Mouse (Mus musculus) activated CD4-positive, CD25-positive, alpha-beta regulatory T cell, adult 4 months (primary cell): ENCODE data around the gene Ugt1a6b. TPM values are rescaled to one million over a fixed set of nuclear protein-coding genes. Genes with fewer than 3 reads are reported as not detected.
"Not testable (repeated sequence)": the region's sequence is repeated elsewhere in the genome, so short reads cannot be mapped to it uniquely, and the experiment has no call there.

Experiments
- ATAC-seq: one replicate; pipeline ENCODE4 v1.8.0; 2017
- polyA plus RNA-seq, 2 experiments: library from polyadenylated mRNA; unstranded; fragments of 100-300 nt; shearing (Covaris generic); gene quantifications; one replicate each; pipeline ENCODE4 v1.2.1; 2017

The Ugt1a6b gene
- polyA plus RNA-seq, 2 experiments from 2014 or later: not detected

DNA sequence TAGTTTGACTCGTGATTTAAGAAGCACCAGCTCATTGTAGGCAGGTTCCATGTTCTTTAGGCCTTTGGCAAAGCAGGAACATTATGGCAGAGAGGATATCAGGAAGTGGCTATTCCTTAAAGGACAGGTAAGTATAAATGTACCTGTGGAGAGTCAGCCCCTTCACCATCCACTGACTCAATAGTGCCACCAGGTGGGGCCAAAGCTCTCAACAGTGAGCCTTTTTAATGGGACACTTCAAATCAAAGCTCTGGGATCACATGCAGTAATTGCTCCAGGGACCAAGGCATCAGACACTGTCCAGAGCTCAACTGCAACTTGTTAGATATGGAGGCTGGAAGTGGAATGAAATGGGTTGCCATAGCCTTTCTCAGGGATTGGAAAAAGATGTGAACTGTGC, 18.5 kb downstream of the Ugt1a6b start:
- not testable (repeated sequence) for ATAC-seq

DNA sequence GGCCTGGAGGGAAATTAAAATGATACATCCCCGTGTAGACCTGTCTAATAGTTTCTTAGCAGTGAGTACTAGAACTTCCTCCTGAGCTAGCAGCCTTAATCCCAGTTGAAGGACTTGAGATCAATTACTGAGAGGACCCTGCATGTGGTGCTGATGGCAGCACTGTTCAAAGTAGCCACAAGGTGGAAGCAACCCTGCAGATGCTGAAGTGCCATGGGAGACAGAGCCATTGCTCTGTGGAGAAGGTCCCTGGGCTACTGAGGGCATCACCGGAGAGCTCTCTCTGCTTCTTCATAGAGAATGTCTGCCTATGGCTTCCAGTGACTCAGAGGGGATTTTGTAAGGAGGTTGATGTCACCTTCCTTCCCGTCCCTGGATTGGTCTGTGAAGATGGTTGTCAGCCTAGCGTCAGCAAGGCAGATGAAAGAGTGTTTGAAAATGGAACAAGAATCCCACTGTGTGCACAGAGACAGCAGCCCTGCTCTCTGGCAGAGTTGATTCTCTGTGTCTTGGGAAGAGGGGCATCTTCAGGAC, 22.8 kb downstream of the Ugt1a6b start:
- not testable (repeated sequence) for ATAC-seq

DNA sequence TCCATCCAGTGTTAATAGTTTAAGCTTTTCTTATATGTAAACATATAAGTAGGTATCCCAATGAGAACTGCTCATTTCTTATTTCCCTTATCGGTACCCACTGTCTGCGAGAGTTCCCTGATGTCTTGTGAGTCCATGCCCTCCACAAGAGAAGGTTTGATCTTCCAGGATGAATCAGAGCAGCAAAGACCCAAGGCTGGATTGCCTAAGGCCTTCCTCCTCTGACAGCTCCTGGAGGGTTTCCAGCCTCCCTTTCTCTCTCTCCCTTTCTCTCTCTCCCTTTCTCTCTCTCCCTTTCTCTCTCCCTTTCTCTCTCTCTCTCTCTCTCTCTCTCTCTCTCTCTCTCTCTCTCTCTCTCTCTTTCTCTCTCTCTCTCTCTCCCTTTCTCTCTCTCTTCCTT, 26.0 kb downstream of the Ugt1a6b start:
- not testable (repeated sequence) for ATAC-seq

DNA sequence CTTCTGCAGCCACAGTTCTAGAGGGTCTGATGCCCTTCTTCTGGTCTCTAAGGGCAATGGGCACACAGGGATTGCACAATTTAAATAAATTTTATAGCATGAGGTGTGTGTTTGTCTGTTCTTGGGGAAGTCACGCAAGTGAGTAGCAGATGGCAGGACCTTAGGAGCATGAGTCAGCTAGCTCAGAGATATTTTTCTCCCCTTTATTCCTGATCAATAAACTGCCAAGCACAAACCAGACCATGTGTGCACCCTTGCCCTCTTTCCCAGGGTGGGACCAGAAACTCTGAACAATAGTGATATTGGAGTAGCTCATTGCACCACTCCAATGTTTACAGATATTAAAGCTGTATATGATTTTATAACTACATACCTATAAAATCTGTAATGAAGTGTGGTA, 27.2 kb downstream of the Ugt1a6b start:
- ATAC-seq: not testable (repeated sequence)

DNA sequence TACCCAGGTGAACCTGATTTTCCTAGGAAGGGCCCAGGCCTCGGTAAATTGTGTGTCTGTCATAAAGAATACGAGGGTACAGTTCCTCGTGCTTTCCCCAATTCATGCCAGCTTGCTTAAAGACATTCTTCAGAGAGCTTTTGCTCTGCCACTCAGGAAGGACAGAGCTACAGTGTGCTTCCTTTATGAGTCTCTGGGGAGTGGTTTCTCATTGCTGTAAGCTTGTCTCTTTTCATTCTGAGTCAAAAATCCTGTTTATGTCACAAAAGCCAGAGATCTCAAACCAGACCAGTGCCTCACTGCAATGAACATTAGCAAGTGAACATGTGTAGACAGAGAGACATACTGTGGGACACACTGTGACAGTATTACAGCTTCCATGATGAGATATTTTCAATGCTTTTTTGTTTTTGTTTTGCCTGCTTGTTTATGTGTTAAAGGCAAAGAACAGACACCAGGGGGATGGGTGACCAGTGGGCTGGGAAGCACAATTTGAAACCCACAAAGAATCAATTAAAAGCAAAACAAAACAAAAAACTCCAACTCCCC, 30.9 kb downstream of the Ugt1a6b start:
- peak; percentile 14 for ATAC-seq

DNA sequence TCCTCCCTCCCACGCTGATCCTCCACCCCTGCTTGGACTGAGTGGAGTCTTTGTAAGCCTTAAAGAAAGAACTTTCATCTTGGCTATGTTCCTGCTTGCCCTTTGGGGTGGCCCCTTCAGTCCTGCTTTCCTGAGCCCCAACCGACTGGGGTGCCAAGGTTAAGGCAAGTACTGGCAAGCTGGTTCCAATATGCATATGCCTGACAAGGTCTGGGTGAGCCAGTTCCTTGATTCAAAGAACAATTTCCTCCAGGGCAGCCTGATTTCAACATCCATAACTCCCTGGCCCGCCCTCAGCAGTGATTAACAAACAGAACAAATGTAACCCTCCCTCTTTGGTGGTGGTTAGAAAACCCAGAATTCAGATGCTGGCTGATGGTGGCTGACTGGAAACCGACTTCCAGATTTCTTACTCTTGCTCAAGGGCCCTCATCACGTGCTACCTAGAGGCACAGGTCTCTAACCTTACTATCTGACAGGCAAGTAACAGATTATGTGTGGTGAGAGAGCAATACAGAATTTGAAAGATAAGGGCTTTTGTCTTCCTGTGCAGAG, 31.5 kb downstream of the Ugt1a6b start, which contains the start of gene Ugt1a6a:
TSS of gene Ugt1a6a (plus strand) at position 353 of the 555 bp plus-strand sequence.
- ATAC-seq: not testable (repeated sequence)

DNA sequence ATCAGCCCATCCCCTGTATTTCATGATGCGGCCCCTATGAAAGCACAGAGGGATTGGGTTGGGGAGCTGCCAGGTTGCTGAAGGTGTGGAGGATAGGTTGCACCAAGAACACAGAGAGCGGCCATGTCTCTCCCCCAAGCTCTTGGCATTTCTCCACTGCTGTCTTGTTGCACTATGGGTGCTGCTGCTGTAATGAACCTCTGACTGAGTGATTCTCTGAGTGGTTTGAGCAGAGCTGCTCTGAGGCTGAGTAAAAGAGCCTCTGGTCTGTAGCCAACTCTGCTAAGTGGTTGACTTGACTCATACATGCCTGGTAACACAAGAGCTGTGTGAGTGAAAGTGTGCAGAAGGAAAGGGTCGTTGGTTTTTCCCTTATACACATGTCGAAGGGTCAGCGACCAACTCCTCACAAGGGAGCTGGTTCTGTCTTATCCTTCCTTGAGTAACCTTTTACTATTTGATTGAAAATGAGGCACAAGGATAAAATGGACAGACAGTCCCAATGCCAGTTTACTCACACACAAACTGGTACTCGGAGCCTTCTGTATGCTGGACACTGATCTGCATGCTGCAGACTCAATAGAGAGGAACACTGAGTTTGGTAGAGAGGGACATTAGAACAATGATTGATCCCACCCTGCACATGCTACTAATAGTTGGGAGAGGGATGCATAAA, 32.3 kb downstream of the Ugt1a6b start:
- ATAC-seq: not testable (repeated sequence)

DNA sequence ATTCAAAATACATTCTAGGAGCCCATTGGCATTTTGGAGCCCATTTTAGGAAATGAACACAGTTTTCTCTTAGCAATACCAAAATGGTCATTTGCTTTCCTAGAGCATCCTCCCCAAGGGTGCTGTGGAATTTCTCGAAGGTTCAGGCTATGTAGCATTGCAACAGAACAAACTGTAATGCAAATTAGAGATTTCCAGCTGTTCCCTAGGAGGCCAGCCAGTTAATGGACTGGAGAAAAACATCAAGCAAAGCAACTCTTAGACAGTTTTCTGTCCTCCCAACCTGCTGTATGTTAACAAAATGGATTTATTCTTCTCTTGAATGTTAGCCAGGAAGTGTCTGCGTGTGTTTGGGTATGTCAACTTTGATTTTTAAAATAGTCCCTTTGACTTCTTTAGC, 33.6 kb downstream of the Ugt1a6b start:
- ATAC-seq: no peak

DNA sequence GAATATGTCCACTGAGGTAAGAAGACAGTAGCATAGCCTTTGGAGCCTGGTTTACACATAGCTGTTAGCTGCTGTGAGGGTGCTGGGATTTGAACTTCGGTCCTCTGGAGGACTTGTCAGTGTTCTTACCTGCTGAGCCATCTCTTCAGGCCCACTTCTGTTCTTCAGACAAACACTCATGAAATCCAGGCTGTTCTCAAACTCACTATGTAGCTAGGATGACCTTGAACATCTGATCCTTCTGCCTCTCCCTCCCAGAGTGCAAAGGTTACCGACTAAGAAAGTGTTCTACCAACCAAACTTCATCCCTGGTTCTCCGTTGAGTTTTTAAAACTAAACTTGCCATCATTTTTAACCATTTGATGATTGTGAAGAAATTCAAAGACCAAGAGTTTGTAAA, 34.2 kb downstream of the Ugt1a6b start:
- ATAC-seq: no peak

DNA sequence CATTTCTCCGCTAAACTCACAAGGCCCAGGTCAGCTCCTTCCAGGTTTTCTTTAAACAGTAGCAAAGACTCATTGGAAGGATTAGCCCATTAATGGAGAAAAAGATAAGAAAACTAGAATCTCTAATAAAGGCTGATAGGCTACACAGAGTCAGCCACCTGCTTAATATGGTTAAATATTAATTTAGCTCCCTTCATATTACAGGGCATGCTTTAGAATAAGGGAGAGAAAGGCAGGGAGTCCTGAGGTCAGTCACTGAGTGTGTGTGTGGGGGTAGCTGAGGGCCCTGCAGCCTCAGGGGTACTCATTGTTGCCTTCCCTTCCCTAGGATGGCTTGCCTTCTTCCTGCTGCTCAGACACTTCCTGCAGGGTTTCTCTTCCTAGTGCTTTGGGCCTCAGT, 35.1 kb downstream of the Ugt1a6b start:
- no peak for ATAC-seq

DNA sequence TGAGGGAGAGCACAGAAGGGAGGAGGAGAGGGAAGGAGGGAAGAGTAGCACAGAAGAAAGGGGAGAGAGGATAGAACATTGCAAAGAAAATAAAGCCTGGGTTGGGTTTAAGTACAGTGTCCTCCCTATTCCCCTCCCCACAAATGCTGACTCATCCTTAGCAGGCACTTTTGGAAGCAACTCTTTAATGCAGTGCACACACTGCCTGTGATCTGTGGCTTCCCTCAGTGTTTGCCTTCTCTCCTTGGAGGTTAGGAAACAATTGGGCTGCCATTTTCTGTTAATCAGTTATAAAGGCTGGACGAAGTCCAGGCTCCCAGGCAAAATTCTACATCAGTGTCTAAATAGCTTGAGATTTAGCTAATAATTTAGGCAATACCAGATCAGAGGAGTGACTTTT, 37.4 kb downstream of the Ugt1a6b start:
- ATAC-seq: not testable (repeated sequence)

DNA sequence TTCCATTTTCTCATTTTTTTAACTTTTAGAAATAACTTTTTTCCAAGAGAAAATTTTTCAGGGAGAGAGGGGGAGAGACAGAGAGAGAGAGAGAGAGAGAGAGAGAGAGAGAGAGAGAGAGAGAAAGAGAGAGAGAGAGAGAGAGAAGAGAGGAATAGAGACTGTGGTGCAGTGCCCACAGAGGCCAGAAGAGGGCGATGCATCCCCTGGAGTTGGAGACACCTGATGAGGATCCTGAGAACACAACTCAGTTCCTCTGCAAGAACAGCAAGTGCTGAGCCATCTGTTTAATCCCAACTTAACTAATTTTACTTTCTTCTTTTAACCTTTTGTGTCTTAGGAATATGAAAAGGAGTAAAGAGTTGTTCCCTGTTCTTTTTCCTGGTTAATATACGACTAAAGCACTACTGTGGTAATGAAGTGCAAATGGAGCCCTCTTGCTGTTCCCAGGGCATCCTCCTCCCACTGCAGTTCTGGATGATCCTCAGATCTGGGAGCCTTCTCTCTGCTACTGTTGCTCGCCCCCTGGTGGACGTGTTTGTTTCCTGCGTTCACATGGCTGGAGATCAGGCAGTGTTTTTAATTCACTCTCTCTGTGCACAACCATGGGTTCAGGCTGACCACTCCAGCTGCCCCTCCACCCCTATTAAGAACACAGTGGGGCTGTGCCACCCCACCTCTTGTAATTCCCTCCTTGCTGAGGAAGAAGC, 41.1 kb downstream of the Ugt1a6b start:
- ATAC-seq: not testable (repeated sequence)

DNA sequence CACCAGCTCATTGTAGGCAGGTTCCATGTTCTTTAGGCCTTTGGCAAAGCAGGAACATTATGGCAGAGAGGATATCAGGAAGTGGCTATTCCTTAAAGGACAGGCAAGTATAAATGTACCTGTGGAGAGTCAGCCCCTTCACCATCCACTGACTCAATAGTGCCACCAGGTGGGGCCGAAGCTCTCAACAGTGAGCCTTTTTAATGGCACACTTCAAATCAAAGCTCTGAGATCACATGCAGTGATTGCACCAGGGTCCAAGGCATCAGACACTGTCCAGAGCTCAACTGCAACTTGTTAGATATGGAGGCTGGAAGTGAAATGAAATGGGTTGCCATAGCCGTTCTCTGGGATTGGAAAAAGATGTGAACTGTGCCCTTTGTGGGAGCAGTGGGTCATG, 42.2 kb downstream of the Ugt1a6b start:
- ATAC-seq: not testable (repeated sequence)

DNA sequence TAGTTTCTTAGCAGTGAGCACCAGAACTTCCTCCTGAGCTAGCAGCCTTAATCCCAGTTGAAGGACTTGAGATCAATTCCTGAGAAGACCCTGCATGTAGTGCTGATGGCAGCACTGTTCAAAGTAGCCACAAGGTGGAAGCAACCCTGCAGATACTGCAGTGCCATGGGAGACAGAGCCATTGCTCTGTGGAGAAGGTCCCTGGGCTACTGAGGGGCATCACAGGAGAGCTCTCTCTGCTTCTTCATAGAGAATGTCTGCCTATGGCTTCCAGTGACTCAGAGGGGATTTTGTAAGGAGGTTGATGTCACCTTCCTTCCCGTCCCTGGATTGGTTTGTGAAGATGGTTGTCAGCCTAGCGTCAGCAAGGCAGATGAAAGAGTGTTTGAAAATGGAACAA, 47.1 kb downstream of the Ugt1a6b start:
- ATAC-seq: not testable (repeated sequence)

DNA sequence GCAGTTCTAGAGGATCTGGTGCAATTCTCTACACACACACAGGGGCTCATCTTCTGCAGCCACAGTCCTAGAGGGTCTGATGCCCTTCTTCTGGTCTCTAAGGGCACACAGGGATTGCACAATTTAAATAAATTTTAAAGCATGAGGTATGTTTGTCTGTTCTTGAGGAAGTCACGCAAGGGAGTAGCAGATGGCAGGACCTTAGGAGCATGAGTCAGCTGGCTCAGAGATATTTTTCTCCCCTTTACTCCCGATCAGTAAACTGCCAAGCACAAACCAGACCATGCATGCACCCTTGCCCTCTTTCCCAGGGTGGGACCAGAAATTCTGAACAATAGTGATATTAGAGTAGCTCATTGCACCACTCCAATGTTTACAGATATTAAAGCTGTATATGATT, 55.4 kb downstream of the Ugt1a6b start:
- ATAC-seq: no peak

DNA sequence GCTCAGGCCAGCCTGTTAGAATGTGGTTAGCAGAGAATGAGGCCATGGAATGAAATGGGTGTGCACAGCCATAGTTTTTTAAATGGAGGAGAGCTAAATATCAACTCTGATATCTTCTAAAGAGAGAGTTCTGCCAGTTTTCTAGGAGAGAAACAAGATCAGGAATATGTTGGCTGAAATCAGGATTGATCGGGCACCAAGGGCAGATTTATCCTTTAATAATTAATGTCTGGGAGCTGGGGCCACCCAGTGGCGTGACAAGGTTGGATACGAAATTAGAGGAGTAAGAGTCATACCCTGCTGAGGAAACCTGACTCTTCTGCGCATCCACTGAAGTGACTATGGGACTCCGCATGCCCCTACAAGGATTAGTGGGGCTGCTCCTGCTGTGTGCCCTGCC, 62.7 kb downstream of the Ugt1a6b start, which contains the start of gene Ugt1a5:
TSS of gene Ugt1a5 (plus strand) at position 302 of the 400 bp plus-strand sequence.
- no peak for ATAC-seq

DNA sequence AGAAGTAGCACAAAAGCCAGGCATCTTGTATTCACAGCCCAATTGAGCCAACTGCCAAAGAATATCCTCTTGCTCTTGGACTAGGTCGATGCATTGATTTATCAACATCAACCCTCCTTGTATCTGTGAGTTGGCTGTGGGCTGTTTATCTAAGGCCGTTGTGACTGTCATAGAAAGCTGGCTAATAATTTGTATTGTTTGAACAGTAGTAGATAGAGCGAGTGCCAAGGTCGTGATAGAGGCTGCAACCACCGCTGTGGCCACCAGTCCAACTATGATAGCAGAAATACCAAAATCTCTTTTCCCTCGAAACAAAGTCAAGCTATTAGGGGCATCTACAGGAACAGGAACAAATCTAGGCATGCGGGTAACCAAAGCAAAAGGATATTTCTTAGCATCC, 69.1 kb downstream of the Ugt1a6b start:
- ATAC-seq: not testable (repeated sequence)

DNA sequence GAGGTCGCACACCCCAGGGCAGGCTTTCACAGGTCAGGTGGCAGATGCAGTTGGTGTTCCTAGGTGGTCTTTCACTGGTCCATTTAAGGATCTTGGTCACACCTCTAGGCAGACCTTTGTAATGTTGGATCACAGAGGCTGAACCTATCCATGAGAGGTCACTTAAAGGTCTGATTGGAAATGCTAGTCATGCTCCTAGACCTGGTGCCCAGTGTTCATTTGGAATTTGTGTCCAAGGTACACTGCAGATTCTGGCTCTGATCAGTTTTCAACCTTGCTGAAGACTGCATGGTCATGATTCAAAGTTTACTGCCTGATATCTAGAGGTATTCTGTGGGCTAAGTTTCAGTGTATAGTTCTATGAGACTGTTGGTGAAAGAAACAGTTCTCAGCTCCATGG, 76.6 kb downstream of the Ugt1a6b start:
- no peak for ATAC-seq

DNA sequence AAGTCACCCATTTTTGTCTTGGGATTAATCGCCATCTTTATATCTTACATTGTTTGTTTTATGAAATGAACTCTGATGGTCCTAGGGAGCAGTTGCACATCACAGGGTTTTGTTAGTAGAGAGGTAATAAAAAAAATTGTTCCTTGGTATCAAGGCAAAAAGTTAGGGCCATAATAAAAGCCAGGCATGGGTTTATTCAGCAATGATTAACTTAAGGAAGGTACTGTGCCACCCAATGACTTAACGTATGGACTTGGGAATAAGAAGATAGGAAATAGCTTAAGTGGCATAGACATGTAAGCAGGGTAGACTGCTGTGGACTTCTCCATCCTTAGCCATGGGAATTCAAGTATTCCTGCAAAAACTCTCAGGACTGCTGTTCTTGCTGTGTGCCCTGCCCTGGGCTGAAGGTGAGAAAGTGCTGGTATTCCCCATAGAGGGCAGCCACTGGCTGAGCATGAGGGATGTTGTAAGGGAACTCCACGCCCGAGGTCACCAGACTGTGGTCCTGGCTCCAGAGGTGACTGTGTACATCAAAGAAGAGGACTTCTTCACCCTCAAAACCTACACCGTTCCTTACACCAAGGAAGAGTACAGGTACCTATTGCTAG, 83.4 kb downstream of the Ugt1a6b start:
- no peak for ATAC-seq

DNA sequence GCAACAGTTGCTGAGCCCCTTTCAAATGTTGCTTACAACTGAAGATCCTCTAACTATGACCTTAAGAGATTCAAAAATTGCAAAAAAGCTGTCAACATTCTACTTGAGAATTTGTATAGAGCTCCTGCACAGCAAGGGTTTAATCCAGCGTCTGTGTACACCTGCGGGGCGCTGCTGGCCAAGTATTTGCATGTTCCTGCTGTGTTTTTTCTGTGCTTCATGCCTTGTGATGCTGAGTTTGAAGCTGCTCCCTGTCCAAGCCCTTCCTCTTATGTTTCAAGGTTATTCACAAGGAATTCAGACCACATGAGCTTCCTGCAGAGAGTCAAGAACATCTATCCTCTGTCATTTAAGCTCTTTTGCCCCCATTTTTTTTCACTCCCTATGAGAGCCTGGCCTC, 89.1 kb downstream of the Ugt1a6b start:
- ATAC-seq: no peak

DNA sequence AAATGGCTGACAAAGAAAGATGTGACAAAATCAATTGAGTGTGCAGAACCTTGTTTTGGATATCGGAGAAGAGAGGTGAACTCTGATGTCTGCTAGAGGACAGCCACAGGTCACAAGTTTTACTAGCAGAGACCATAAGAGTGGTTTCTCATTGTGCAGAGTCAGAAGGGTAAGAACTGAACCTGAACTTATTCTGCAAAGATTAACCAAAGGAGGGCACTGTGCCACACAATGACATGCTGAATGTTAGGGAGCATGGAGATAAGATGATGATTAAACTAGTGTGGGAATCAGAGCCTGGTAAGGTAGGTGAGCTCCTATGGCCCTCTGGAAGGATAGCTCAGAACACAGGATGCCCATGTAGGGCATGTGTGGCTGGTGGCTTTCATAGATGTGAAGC, 92.6 kb downstream of the Ugt1a6b start:
- no peak for ATAC-seq

DNA sequence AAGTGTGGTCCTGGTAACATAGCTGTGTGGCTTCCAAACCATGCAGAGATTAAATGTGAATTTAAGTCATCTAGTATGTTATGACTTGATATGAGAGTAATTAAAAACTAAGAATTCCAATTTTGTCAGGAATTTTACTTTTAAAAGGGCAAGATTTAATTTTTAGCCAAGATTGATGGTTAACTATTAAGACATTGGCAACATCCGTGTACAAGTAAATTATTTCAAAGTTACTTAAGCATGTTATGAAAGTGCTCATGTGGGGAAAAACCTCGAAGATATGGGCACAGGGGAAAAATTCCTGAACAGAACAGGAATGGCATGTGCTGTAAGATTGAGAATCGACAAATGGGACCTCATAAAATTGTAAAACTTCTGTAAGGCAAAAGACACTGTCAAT, 94.4 kb downstream of the Ugt1a6b start:
- no peak for ATAC-seq

DNA sequence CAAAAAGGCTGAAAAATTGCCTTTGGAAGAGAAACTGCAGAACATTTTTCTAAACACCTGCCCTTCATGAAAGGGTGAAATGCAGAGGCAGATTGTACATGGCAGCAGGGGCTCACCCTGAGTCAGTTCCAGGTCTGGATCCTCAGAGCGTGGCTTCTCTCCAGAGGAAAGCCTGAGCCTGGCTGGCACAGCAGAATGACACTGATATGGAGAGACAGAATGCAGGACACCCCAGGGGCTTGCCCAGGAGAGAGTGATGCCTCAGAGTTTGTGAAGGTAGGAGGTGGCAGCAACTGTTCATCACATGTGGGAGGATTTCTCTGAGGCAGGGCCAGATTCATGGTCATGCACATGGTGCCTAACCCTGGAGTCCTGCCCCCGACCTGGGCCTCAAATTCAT, 96.9 kb downstream of the Ugt1a6b start:
- ATAC-seq: no peak
